Mouse (Mus musculus) liver, adult 2 months (tissue): ENCODE measurements at regions not wholly inside any gene's neighbourhood (a gene's known extent, or its start where the extent isn't known, plus 50 kb on each side); places are given as distances from the start of the nearest gene placed in this dataset.

Experiments
- DNase-seq: peaks from one replicate; pipeline ENCODE4 v3.0.0-alpha.2; 2011; ENCODE audit warnings: low read depth, low spot score; ENCODE audit errors: extremely low read depth
- H3K27ac ChIP-seq: fragments of 200-500 bp; replicated peaks from 2 replicates; pipeline ENCODE4 v1.5.1; 2012; ENCODE audit warnings: low read depth, mild to moderate bottlenecking, control low read depth, inconsistent platforms, low read length; ENCODE audit not compliant: insufficient read depth
- H3K27me3 ChIP-seq: fragments of 200-500 bp; 2 replicates; pipeline ENCODE4 v1.6.1; 2012; ENCODE audit warnings: mild to moderate bottlenecking, moderate library complexity, low read length, inconsistent platforms; ENCODE audit not compliant: control insufficient read depth, insufficient read depth
- H3K36me3 ChIP-seq: fragments of 200-500 bp; 2 replicates; pipeline ENCODE4 v1.6.1; 2012; ENCODE audit warnings: low read length, inconsistent platforms; ENCODE audit not compliant: control insufficient read depth, insufficient read depth
- H3K4me1 ChIP-seq: fragments of 200-500 bp; 2 replicates; pipeline ENCODE4 v1.6.1; 2011; ENCODE audit warnings: low read length; ENCODE audit not compliant: control insufficient read depth, insufficient read depth
- H3K4me3 ChIP-seq: fragments of 200-500 bp; 2 replicates; pipeline ENCODE4 v1.5.1; 2011; ENCODE audit warnings: low read depth, mild to moderate bottlenecking, control low read depth, low read length, moderate library complexity; ENCODE audit not compliant: insufficient read depth
- H3K79me2 ChIP-seq: fragments of 200-500 bp; 2 replicates; pipeline ENCODE4 v1.6.1; 2012; ENCODE audit warnings: inconsistent platforms, mild to moderate bottlenecking, low read length, moderate library complexity; ENCODE audit not compliant: control insufficient read depth, insufficient read depth
- H3K9ac ChIP-seq: fragments of 200-500 bp; 2 replicates; pipeline ENCODE4 v1.6.1; 2012; ENCODE audit warnings: low read depth, mild to moderate bottlenecking, control low read depth, inconsistent platforms, low read length
- CTCF ChIP-seq: fragments of 200-500 bp; IDR thresholded peaks from 2 replicates; pipeline ENCODE4 v1.5.1; 2011; ENCODE audit warnings: low read depth, low read length, control low read depth
- POLR2A ChIP-seq: fragments of 200-500 bp; IDR thresholded peaks from 2 replicates; pipeline ENCODE4 v1.6.1; 2011; ENCODE audit warnings: low read length, control low read depth; ENCODE audit not compliant: insufficient read depth; ENCODE audit errors: extremely low read depth
- WGBS: fragments of 180-500 bp; shearing (Covaris S2); methylation state at CpG from one replicate; pipeline ENCODE4 v1.1.7; 2018; 5-methylcytosine and 5-hydroxymethylcytosine counted together

DNA sequence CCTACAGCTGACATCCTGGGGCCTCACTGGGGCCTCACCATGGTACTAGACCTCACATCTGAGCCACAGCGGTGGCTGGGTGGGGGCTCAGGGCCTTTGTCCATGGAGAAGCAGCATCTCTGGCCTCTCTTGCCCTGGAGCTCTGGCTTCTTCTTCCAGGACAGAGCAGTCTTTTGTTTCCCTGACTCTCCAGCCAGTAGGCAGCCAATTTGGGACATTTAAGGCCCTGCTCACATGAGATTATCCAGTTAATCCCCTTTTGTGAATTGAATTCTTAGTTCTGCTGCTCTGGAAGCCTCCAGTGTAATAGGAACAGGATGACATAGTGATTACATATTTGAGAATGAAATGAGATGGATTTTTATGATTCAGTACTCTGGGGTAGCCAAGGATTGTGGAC, 140.5 kb upstream of the Lyplal1 start:
- 100% methylated on average over 1 of the region's 1 CpGs for WGBS
- H3K36me3 ChIP-seq = no peaks in the 10 kb centered on the region
- H3K9ac ChIP-seq = no peak overlapping the region
- no peaks in the 10 kb centered on the region for H3K79me2 ChIP-seq
- TF ChIP-seq CTCF = no peak
- no peak for TF ChIP-seq POLR2A
- H3K27me3 ChIP-seq = no peaks in the 10 kb centered on the region
- H3K4me1 ChIP-seq = no peaks in the 10 kb centered on the region
- no peak for DNase-seq
- H3K27ac ChIP-seq = no peak overlapping the region
- no peak overlapping the region for H3K4me3 ChIP-seq

DNA sequence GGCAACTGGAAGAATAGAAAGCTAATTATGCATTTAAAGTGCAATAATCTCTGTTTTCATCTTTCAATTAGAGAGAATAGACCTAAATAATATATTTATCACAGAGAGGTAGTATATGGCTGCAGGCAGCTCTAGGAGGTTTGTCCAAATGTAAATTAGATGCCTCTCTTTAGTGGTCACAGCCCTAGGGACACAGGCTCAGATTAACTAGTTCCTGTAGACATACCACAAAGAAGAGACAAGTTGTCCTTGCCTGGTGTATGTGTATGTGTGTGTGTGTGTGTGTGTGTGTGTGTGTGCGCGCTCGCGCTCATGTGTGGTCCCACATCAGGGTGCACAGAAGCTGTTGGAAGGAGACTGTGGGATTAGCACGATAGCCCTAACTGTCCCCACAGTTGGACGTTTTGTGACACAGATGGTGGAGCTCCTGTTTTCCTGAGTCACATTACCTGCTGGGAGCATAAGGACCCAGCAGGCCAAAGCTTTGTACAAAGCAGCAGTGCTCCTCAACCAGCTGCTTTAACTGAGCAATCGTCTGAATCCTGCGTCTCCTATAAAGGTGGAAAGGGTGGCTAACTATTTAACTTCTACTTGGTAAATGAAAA, 138.5 kb upstream of the Lyplal1 start:
- Histone ChIP-seq H3K4me1 (no peaks in the 10 kb centered on the region), H3K27me3 (no peaks in the 10 kb centered on the region), H3K9ac (no peak overlapping the region), H3K36me3 (no peaks in the 10 kb centered on the region), H3K27ac (no peak overlapping the region), H3K4me3 (no peak overlapping the region), H3K79me2 (no peaks in the 10 kb centered on the region)
- no peak for DNase-seq
- no peak for TF ChIP-seq POLR2A
- TF ChIP-seq CTCF = no peak
- WGBS = 81% methylated on average over 8 of the region's 8 CpGs

DNA sequence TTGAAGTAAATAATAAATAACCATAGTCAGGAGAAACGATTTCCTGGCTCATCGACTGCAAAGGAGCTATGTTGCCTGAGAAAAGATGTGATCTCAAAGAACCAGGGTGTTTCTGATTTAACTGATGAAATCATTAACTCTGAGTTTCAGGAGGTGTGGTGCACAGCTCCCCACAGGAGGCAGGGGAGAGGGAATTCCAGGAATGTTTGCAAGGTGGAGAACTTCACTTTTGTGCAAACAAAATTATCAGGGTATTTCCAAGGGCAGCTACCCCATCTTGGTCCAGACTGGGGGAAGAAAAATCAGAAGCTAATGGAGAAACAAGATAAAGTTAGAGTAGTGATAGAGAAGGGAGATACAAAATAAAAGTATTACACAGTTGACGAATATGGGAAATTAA, 137.4 kb upstream of the Lyplal1 start:
- 36% methylated on average over 3 of the region's 3 CpGs for WGBS
- TF ChIP-seq POLR2A = no peak
- no peak for TF ChIP-seq CTCF
- no peak for DNase-seq
- H3K4me1 ChIP-seq = no peaks in the 10 kb centered on the region
- no peak overlapping the region for H3K27ac ChIP-seq
- no peaks in the 10 kb centered on the region for H3K27me3 ChIP-seq
- no peak overlapping the region for H3K9ac ChIP-seq
- H3K36me3 ChIP-seq = no peaks in the 10 kb centered on the region
- H3K79me2 ChIP-seq = no peaks in the 10 kb centered on the region
- no peak overlapping the region for H3K4me3 ChIP-seq

DNA sequence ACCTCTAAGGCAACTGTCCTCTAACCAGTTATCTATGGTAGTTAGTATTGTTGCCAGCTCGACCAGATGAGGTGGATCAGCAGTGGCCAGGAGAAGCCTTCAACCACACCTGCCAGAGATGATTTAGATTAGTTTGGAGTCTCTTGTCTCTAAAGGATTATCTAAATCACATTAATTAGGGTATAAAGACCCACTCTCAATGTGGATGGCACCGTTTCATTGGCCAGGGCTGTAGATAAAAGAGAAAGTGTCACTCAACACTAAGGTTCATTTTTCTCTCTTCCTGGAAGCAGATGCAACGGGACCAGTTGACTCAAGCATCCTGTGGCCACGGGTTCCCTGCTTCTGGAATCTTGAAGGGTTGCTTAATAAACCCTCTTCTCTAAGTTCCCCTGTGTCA, 135.4 kb upstream of the Lyplal1 start:
- Histone ChIP-seq H3K36me3 (no peaks in the 10 kb centered on the region), H3K27me3 (no peaks in the 10 kb centered on the region), H3K9ac (no peak overlapping the region), H3K4me3 (no peak overlapping the region), H3K79me2 (no peaks in the 10 kb centered on the region), H3K27ac (no peak overlapping the region), H3K4me1 (no peaks in the 10 kb centered on the region)
- DNase-seq = no peak
- 75% methylated on average over 4 of the region's 4 CpGs for WGBS
- no peak for TF ChIP-seq CTCF
- no peak for TF ChIP-seq POLR2A

DNA sequence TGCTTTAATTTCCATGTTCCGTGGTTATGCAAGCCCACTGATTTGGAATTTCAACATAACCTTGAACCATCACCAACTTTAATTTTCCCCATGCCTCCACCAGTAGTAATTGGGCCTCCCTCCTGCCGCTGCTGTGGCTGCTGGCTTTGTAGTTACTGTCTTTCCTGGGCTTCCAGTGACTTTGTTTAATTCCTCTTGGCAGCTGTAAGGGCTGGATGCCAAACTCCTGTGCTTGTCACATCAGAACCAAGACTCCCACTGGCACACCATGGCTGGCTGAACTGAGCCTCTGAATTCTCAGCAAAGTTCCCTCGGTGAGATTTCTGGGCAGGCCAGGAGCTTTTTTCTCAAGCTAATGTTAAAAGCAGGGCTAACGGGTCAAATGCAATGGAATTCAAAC, 133.2 kb upstream of the Lyplal1 start:
- Histone ChIP-seq H3K9ac (no peak overlapping the region), H3K4me3 (no peak overlapping the region), H3K27me3 (no peaks in the 10 kb centered on the region), H3K36me3 (no peaks in the 10 kb centered on the region), H3K27ac (no peak overlapping the region), H3K79me2 (no peaks in the 10 kb centered on the region), H3K4me1 (no peaks in the 10 kb centered on the region)
- TF ChIP-seq CTCF (no peak), POLR2A (no peak)
- no peak for DNase-seq
- WGBS = 53% methylated on average over 4 of the region's 4 CpGs

DNA sequence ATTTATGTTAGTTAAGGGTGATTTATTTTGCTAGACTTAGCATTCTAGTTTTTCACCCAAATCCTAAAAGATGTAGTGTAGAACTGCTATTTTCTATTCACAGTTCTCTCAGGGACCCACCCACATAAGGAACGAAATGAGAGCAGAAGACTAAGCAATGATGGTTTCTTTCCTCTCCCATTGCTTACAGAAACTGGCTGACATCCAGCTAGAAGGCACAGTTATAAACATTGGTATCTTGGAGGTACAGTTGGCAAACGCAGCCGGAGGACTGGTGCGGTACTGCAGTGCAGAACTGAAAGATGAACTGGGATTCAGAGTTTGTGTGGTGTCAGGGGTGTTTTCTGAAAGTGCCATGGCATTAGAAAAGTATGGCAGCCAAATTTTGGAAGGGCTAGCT, 132.1 kb upstream of the Lyplal1 start:
- 86% methylated on average over 4 of the region's 4 CpGs for WGBS
- no peak for DNase-seq
- Histone ChIP-seq H3K4me1 (no peaks in the 10 kb centered on the region), H3K79me2 (no peaks in the 10 kb centered on the region), H3K27ac (no peak overlapping the region), H3K27me3 (no peaks in the 10 kb centered on the region), H3K9ac (no peak overlapping the region), H3K36me3 (no peaks in the 10 kb centered on the region), H3K4me3 (no peak overlapping the region)
- TF ChIP-seq POLR2A (no peak), CTCF (no peak)
